Mouse (Mus musculus) forebrain, embryonic 11.5 days (tissue): Measurements from ENCODE around the gene Dmbx1. TPM values are rescaled to one million over a fixed set of nuclear protein-coding genes. Genes with fewer than 3 reads are reported as not detected.

Experiments used
- ATAC-seq: fragments of 200-750 bp; cut with Nextera tagmentation; replicated peaks from 2 replicates; pipeline ENCODE4 v1.8.0; 2017; ENCODE audit warnings: moderate TSS enrichment; ENCODE audit not compliant: low FRiP score
- DNase-seq: peaks from one replicate; pipeline ENCODE4 v3.0.0-alpha.2; 2017; ENCODE audit warnings: low spot score
- H3K27ac ChIP-seq: fragments of 300-500 bp; sonication (generic); 2 replicates; pipeline ENCODE4 v1.5.1; 2014; ENCODE audit warnings: low read depth, low read length
- H3K27me3 ChIP-seq: fragments of 300-500 bp; sonication (generic); 2 replicates; pipeline ENCODE4 v1.6.1; 2014; ENCODE audit warnings: mild to moderate bottlenecking, low read length, mixed read lengths; ENCODE audit not compliant: control insufficient read depth, insufficient read depth
- H3K36me3 ChIP-seq: fragments of 300-500 bp; sonication (generic); 2 replicates; pipeline ENCODE4 v1.6.1; 2014; ENCODE audit warnings: mild to moderate bottlenecking, low read length, moderate library complexity, mixed read lengths; ENCODE audit not compliant: control insufficient read depth, insufficient read depth
- H3K4me1 ChIP-seq: fragments of 300-500 bp; sonication (generic); replicated peaks from 2 replicates; pipeline ENCODE4 v1.6.1; 2014; ENCODE audit warnings: low read length, mixed read lengths; ENCODE audit not compliant: control insufficient read depth, insufficient read depth
- H3K4me2 ChIP-seq: fragments of 300-500 bp; sonication (generic); 2 replicates; pipeline ENCODE4 v1.6.1; 2014; ENCODE audit warnings: low read depth, mild to moderate bottlenecking, low read length, moderate library complexity, mixed read lengths; ENCODE audit not compliant: severe bottlenecking
- H3K4me3 ChIP-seq: fragments of 300-500 bp; sonication (generic); 2 replicates; pipeline ENCODE4 v1.5.1; 2014; ENCODE audit warnings: low read depth, low read length
- H3K9ac ChIP-seq: fragments of 300-500 bp; sonication (generic); 2 replicates; pipeline ENCODE4 v1.6.1; 2014; ENCODE audit warnings: low read length
- H3K9me3 ChIP-seq: fragments of 300-500 bp; sonication (generic); 2 replicates; pipeline ENCODE4 v1.6.1; 2016; ENCODE audit warnings: low read length, mixed read lengths; ENCODE audit not compliant: control insufficient read depth
- WGBS: fragments of 180-500 bp; shearing (Covaris S2); extraction: QIAGEN DNeasy Blood & Tissue Kit; methylation state at CpG from one replicate; pipeline ENCODE4 v1.1.7; 2014; 5-methylcytosine and 5-hydroxymethylcytosine counted together
- polyA plus RNA-seq: library from polyadenylated mRNA; unstranded; fragments of >200 nt; fragmentation: Nextera tagmentation; extraction: Ambion mirVana; gene quantifications from 2 replicates; pipeline ENCODE4 v1.2.1, GENCODE M21; 2014

Gene Dmbx1
- polyA plus RNA-seq, 1 experiment from 2014 or later = 0.35 TPM

- Histone ChIP-seq H3K36me3 (no peaks in the 10 kb centered on the region), H3K4me2 (peak within 1 kb of the TSS; percentile 67), H3K4me3 (peak within 1 kb of the TSS; percentile 24), H3K9ac (peak within 1 kb of the TSS; percentile 25), H3K27me3 (peaks cover 31% of the 10 kb centered on the region), H3K9me3 (no peaks in the 10 kb centered on the region), H3K27ac (no peak within 1 kb of the TSS), H3K4me1 (peaks cover 6% of the 10 kb centered on the region)
- DNase-seq (peak; percentile 63), ATAC-seq (peak; percentile 27; the same call in 1 of the 2 replicates)
- 1% methylated on average over 27 of the region's 31 CpGs for WGBS
Observed at GRCm38 (mm10) chr4:115890553-115890952, 49.2 kb downstream of the Dmbx1 start, which contains the start of gene 6430628N08Rik. Gene 6430628N08Rik, plus strand, starts transcription at chr4:115890665.

DNA sequence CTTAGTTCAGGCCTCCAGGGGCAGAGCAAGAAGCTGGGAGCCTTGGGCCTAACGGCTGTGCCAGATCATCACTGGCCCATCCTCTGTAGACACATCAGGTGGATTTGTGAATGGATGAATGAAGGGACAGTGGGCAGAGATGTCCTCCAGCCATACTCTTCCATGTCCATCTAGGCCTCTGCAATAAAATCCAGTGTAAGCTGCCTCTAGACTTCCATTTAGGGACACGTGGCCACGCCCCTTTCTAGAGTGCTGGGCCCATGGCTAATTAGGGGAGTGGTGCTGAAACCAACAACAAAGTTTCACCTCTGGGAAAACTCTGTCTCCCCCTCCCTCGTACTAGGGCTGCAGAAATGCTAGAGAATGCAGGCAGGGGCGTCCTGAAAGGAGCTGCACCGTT lies 49.7 kb downstream of the Dmbx1 start:
- peak overlapping the region; percentile 25 for H3K9ac ChIP-seq
- WGBS = 9% methylated on average over 6 of the region's 6 CpGs
- no peaks in the 10 kb centered on the region for H3K9me3 ChIP-seq

GRCm38 (mm10) chr4:115886875-115887274 lies 52.9 kb downstream of the Dmbx1 start:
- peaks cover 6% of the 10 kb centered on the region for H3K4me1 ChIP-seq
- no peak overlapping the region for H3K4me3 ChIP-seq
- H3K36me3 ChIP-seq = no peaks in the 10 kb centered on the region
- no peaks in the 10 kb centered on the region for H3K9me3 ChIP-seq
- peaks cover 23% of the 10 kb centered on the region for H3K27me3 ChIP-seq
- WGBS = 46% methylated on average over 1 of the region's 1 CpGs
- H3K9ac ChIP-seq = no peak overlapping the region
- DNase-seq (no peak), ATAC-seq (no peak)
- no peak overlapping the region for H3K27ac ChIP-seq
- no peak overlapping the region for H3K4me2 ChIP-seq

More for the DNA sequence above, 49.7 kb downstream of the Dmbx1 start:
- Histone ChIP-seq H3K27ac (no peak overlapping the region), H3K4me1 (peaks cover 6% of the 10 kb centered on the region), H3K36me3 (no peaks in the 10 kb centered on the region), H3K4me2 (peak overlapping the region; percentile 67), H3K4me3 (peak overlapping the region; percentile 24), H3K27me3 (peaks cover 28% of the 10 kb centered on the region)
- no peak for DNase-seq
- 0 out of 2 replicates have a peak, but pooled peaks have one; percentile 45 for ATAC-seq

- Histone ChIP-seq H3K9ac (no peak overlapping the region), H3K36me3 (no peaks in the 10 kb centered on the region), H3K4me1 (peaks cover 10% of the 10 kb centered on the region), H3K9me3 (no peaks in the 10 kb centered on the region), H3K4me3 (no peak overlapping the region), H3K4me2 (no peak overlapping the region), H3K27ac (no peak overlapping the region), H3K27me3 (peaks cover 12% of the 10 kb centered on the region)
- no peak for ATAC-seq
- WGBS = 80% methylated on average over 3 of the region's 3 CpGs
- DNase-seq = no peak
Observed at GRCm38 (mm10) chr4:115885846-115886245, 53.9 kb downstream of the Dmbx1 start.

- WGBS = 80% methylated on average over 6 of the region's 6 CpGs
- H3K4me3 ChIP-seq = no peak within 1 kb of the TSS
- no peak within 1 kb of the TSS for H3K9ac ChIP-seq
- ATAC-seq (no peak), DNase-seq (no peak)
- H3K27ac ChIP-seq = no peak within 1 kb of the TSS
- H3K27me3 ChIP-seq = no peaks in the 10 kb centered on the region
- H3K9me3 ChIP-seq = no peaks in the 10 kb centered on the region
- H3K36me3 ChIP-seq = no peaks in the 10 kb centered on the region
- H3K4me2 ChIP-seq = no peak within 1 kb of the TSS
- H3K4me1 ChIP-seq = peaks cover 7% of the 10 kb centered on the region
Observed at GRCm38 (mm10) chr4:115884022-115884421, 55.7 kb downstream of the Dmbx1 start, which contains the start of gene Kncn. Gene Kncn, plus strand, starts transcription at chr4:115884400.

DNA sequence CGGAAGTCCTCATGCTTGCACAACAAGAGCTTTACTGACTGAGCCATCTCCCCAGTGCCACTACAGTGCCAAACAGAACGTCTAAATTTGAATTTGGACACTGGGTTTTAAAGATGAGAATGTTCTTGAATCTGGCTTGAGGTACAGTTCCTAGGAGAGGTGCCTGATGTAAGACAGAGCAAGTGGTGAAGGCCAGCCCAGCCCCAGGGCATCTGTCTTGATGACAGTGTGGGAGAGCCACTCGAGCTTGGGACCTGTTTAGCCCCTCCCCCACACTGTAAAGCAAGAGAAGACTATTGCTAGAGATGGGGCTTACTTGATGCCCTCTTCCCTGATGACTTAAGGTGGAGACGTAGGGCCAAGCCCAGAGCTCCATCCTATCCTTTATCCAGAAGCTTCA lies 57.5 kb downstream of the Dmbx1 start:
- Histone ChIP-seq H3K9ac (no peak overlapping the region), H3K27ac (no peak overlapping the region), H3K4me1 (peaks cover 22% of the 10 kb centered on the region), H3K4me3 (no peak overlapping the region), H3K4me2 (no peak overlapping the region), H3K9me3 (no peaks in the 10 kb centered on the region), H3K27me3 (no peaks in the 10 kb centered on the region), H3K36me3 (no peaks in the 10 kb centered on the region)
- WGBS = 73% methylated on average over 4 of the region's 4 CpGs
- DNase-seq = no peak
- no peak for ATAC-seq

GRCm38 (mm10) chr4:115881183-115881582 lies 58.5 kb downstream of the Dmbx1 start:
- Histone ChIP-seq H3K9ac (no peak overlapping the region), H3K4me1 (peaks cover 22% of the 10 kb centered on the region), H3K4me3 (no peak overlapping the region), H3K9me3 (no peaks in the 10 kb centered on the region), H3K4me2 (no peak overlapping the region), H3K27me3 (no peaks in the 10 kb centered on the region), H3K27ac (0 out of 2 replicates have a peak overlapping the region, but pooled peaks have one; percentile 1), H3K36me3 (no peaks in the 10 kb centered on the region)
- 0% methylated on average over 1 of the region's 1 CpGs for WGBS
- DNase-seq = peak; percentile 65
- ATAC-seq = peak; percentile 47; the same call in 1 of the 2 replicates

GRCm38 (mm10) chr4:115878828-115879227 lies 60.9 kb downstream of the Dmbx1 start:
- Histone ChIP-seq H3K9ac (no peak overlapping the region; the same call in 1 of the 2 replicates), H3K4me3 (no peak overlapping the region), H3K36me3 (no peaks in the 10 kb centered on the region), H3K4me2 (0 out of 2 replicates have a peak overlapping the region, but pooled peaks have one; percentile 28), H3K27ac (no peak overlapping the region), H3K4me1 (peaks cover 22% of the 10 kb centered on the region), H3K9me3 (no peaks in the 10 kb centered on the region), H3K27me3 (no peaks in the 10 kb centered on the region)
- 32% methylated on average over 9 of the region's 9 CpGs for WGBS
- ATAC-seq (no peak), DNase-seq (no peak)

GRCm38 (mm10) chr4:115878216-115878678 lies 61.5 kb downstream of the Dmbx1 start:
- no peaks in the 10 kb centered on the region for H3K27me3 ChIP-seq
- DNase-seq (peak; percentile 81), ATAC-seq (peak; percentile 69)
- H3K36me3 ChIP-seq = no peaks in the 10 kb centered on the region
- H3K4me2 ChIP-seq = peak overlapping the region; percentile 28; the same call in 1 of the 2 replicates
- H3K9ac ChIP-seq = peak overlapping the region; percentile 49
- H3K4me3 ChIP-seq = no peak overlapping the region
- peak overlapping the region; percentile 68 for H3K27ac ChIP-seq
- 1% methylated on average over 11 of the region's 11 CpGs for WGBS
- no peaks in the 10 kb centered on the region for H3K9me3 ChIP-seq
- H3K4me1 ChIP-seq = peaks cover 22% of the 10 kb centered on the region
